Mouse (Mus musculus) liver, adult 2 months (tissue): ENCODE measurements around the gene Sipa1l1. TPM values are rescaled to one million over a fixed set of nuclear protein-coding genes. Genes with fewer than 3 reads are reported as not detected.

Source experiments
- DNase-seq: peaks from one replicate; pipeline ENCODE4 v3.0.0-alpha.2; 2011; ENCODE audit warnings: low read depth, low spot score; ENCODE audit errors: extremely low read depth
- H3K27ac ChIP-seq: fragments of 200-500 bp; replicated peaks from 2 replicates; pipeline ENCODE4 v1.5.1; 2012; ENCODE audit warnings: low read depth, mild to moderate bottlenecking, control low read depth, inconsistent platforms, low read length; ENCODE audit not compliant: insufficient read depth
- H3K27me3 ChIP-seq: fragments of 200-500 bp; 2 replicates; pipeline ENCODE4 v1.6.1; 2012; ENCODE audit warnings: mild to moderate bottlenecking, moderate library complexity, low read length, inconsistent platforms; ENCODE audit not compliant: control insufficient read depth, insufficient read depth
- H3K36me3 ChIP-seq: fragments of 200-500 bp; 2 replicates; pipeline ENCODE4 v1.6.1; 2012; ENCODE audit warnings: low read length, inconsistent platforms; ENCODE audit not compliant: control insufficient read depth, insufficient read depth
- H3K4me1 ChIP-seq: fragments of 200-500 bp; 2 replicates; pipeline ENCODE4 v1.6.1; 2011; ENCODE audit warnings: low read length; ENCODE audit not compliant: control insufficient read depth, insufficient read depth
- H3K4me3 ChIP-seq: fragments of 200-500 bp; 2 replicates; pipeline ENCODE4 v1.5.1; 2011; ENCODE audit warnings: low read depth, mild to moderate bottlenecking, control low read depth, low read length, moderate library complexity; ENCODE audit not compliant: insufficient read depth
- H3K79me2 ChIP-seq: fragments of 200-500 bp; 2 replicates; pipeline ENCODE4 v1.6.1; 2012; ENCODE audit warnings: inconsistent platforms, mild to moderate bottlenecking, low read length, moderate library complexity; ENCODE audit not compliant: control insufficient read depth, insufficient read depth
- H3K9ac ChIP-seq: fragments of 200-500 bp; 2 replicates; pipeline ENCODE4 v1.6.1; 2012; ENCODE audit warnings: low read depth, mild to moderate bottlenecking, control low read depth, inconsistent platforms, low read length
- CTCF ChIP-seq: fragments of 200-500 bp; IDR thresholded peaks from 2 replicates; pipeline ENCODE4 v1.5.1; 2011; ENCODE audit warnings: low read depth, low read length, control low read depth
- POLR2A ChIP-seq: fragments of 200-500 bp; IDR thresholded peaks from 2 replicates; pipeline ENCODE4 v1.6.1; 2011; ENCODE audit warnings: low read length, control low read depth; ENCODE audit not compliant: insufficient read depth; ENCODE audit errors: extremely low read depth
- WGBS: fragments of 180-500 bp; shearing (Covaris S2); methylation state at CpG from one replicate; pipeline ENCODE4 v1.1.7; 2018; 5-methylcytosine and 5-hydroxymethylcytosine counted together
- polyA plus RNA-seq: library from polyadenylated mRNA; depleted of rRNA; stranded (reverse); fragments of >200 nt; gene quantifications from 2 replicates; pipeline ENCODE4 v1.2.3, GENCODE M21; 2012
- total RNA-seq: library from RNA; depleted of rRNA; stranded (reverse); fragments of >200 nt; gene quantifications from 2 replicates; pipeline ENCODE4 v1.2.3, GENCODE M21; 2014

The Sipa1l1 gene
- total and polyA plus RNA-seq, 2 experiments = 10.3 to 13.7 TPM

DNA sequence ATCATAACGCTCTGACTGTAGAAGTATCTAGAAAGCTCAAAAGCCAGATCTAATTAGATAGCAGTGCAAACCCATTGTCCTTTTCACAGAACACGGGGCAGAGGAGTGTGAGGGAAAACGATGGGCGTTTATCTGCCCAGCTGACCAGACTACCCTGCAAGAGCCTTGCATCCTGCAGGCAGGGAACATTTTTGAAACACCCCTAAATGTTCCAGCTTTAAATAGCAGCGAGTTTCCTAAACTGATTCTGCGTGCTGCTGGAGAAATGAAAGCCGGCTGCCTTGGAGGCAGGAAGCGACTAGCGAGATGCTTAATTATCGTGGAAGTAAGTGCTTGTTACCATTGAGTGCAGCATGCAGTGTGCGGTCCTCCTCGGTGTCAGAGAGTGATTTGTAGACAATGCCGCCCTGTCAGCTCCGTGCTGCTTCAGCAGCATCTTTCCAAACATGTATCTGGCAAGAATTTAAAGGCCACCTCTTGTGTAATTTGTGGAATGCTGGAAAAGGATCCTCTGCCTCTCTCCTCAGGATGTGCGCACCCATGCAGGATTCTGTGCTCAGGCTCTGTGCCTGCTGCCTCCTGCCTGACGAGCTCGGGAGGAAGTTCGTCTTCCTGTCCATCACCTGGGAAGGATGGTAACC, 170.2 kb downstream of the Sipa1l1 start:
- H3K9ac ChIP-seq = no peak overlapping the region
- TF ChIP-seq POLR2A (no peak), CTCF (no peak)
- H3K4me1 ChIP-seq = peaks cover 7% of the 10 kb centered on the region; the same call in 1 of the 2 replicates
- 58% methylated on average over 18 of the region's 18 CpGs for WGBS
- H3K27me3 ChIP-seq = no peaks in the 10 kb centered on the region
- H3K79me2 ChIP-seq = peaks cover 4% of the 10 kb centered on the region; the same call in 1 of the 2 replicates
- no peak for DNase-seq
- no peak overlapping the region for H3K4me3 ChIP-seq
- no peak overlapping the region for H3K27ac ChIP-seq
- H3K36me3 ChIP-seq = no peaks in the 10 kb centered on the region

DNA sequence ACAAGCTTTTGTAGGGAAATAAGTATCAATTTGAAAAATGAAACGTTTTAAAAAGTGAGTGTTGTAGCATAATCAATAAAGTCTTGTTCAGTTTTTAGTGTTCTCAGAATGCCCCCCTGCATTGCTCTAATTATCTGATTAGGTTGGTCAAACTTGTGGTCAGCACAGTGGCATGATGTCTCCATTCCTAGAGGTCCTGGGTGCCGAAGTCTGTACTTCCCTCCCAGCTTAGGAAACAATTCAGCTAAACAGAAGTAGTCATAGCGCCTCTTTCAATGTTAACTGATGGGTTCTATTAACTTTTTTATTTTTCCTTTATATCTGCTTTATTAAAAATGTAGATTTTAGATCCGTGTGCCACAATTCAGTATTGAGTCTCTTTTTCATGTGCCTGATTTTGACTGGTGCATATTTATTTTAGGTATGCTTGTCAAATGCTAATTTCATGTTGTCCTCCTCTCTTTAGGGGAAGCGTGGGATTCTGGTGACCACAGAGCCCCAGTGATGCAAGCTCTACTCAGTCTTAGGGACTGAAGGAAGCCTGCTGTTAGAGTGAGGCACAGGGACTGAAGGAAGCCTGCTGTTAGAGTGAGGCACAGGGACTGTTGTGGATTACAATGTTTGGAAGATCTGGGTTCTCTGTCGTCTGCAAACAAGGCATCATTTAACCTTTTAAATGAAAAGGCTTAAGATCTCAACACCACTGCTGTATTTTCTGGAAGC, 171.2 kb downstream of the Sipa1l1 start:
- H3K36me3 ChIP-seq = no peaks in the 10 kb centered on the region
- WGBS = 78% methylated on average over 6 of the region's 6 CpGs
- H3K4me1 ChIP-seq = peaks cover 7% of the 10 kb centered on the region; the same call in 1 of the 2 replicates
- DNase-seq = no peak
- no peak overlapping the region for H3K9ac ChIP-seq
- no peaks in the 10 kb centered on the region for H3K27me3 ChIP-seq
- no peak for TF ChIP-seq CTCF
- no peak for TF ChIP-seq POLR2A
- H3K4me3 ChIP-seq = no peak overlapping the region
- H3K27ac ChIP-seq = no peak overlapping the region
- H3K79me2 ChIP-seq = peaks cover 4% of the 10 kb centered on the region; the same call in 1 of the 2 replicates

DNA sequence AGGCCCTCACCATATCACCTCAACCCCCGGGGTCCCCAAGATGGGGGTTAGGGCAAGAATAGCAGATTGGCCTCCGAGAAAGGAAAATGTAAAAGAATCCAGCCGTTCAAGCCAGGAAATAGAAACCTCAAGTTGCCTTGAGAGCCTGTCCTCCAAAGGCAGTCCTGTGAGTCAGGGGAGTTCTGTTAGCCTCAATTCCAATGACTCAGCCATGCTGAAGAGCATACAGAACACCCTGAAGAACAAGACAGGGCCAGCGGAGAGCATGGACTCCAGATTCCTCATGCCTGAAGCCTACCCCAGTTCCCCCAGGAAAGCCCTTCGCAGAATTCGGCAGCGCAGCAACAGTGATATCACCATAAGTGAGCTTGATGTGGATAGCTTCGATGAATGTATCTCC, 172.1 kb downstream of the Sipa1l1 start:
- no peaks in the 10 kb centered on the region for H3K36me3 ChIP-seq
- no peak overlapping the region for H3K4me3 ChIP-seq
- peaks cover 7% of the 10 kb centered on the region; the same call in 1 of the 2 replicates for H3K4me1 ChIP-seq
- no peak for DNase-seq
- peaks cover 4% of the 10 kb centered on the region; the same call in 1 of the 2 replicates for H3K79me2 ChIP-seq
- no peak overlapping the region for H3K27ac ChIP-seq
- WGBS = 97% methylated on average over 8 of the region's 8 CpGs
- no peak for TF ChIP-seq CTCF
- H3K27me3 ChIP-seq = no peaks in the 10 kb centered on the region
- no peak overlapping the region for H3K9ac ChIP-seq

DNA sequence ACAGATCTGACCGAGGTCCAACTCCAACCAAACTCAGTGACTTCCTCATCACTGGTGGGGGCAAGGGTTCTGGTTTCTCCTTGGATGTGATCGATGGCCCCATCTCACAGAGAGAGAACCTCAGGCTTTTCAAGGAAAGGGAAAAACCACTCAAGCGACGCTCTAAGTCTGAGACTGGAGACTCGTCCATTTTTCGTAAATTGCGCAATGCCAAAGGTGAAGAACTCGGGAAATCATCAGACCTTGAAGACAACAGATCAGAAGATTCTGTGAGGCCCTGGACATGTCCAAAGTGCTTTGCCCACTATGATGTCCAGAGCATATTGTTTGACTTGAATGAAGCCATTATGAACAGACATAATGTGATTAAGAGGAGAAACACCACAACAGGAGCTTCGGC, 172.6 kb downstream of the Sipa1l1 start:
- H3K4me1 ChIP-seq = peaks cover 7% of the 10 kb centered on the region; the same call in 1 of the 2 replicates
- no peaks in the 10 kb centered on the region for H3K36me3 ChIP-seq
- TF ChIP-seq POLR2A = no peak
- TF ChIP-seq CTCF = no peak
- H3K9ac ChIP-seq = no peak overlapping the region
- 99% methylated on average over 9 of the region's 9 CpGs for WGBS
- H3K27ac ChIP-seq = no peak overlapping the region
- peaks cover 4% of the 10 kb centered on the region; the same call in 1 of the 2 replicates for H3K79me2 ChIP-seq
- no peak overlapping the region for H3K4me3 ChIP-seq
- H3K27me3 ChIP-seq = no peaks in the 10 kb centered on the region
- DNase-seq = no peak

DNA sequence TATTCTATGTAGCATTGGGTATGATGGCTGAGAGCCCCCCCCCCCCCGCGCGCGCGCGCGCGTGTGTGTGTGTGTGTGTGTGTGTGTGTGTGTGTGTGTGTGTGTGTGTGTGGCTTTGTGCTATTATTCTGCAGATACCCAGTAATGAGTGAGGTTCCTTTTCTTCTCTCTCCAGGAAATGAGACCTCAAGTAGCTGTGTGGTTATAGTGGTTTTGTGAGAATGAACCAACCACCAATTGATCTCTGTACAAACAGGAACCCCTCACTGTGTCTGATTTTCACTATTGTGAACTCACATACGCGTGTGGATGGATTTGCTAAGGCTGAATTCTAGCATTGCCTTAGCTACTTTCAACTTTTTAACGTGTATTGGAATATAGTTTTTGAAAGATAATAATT, 181.0 kb downstream of the Sipa1l1 start:
- H3K27ac ChIP-seq = no peak overlapping the region
- 92% methylated on average over 11 of the region's 11 CpGs for WGBS
- DNase-seq = no peak
- peaks cover 10% of the 10 kb centered on the region for H3K79me2 ChIP-seq
- H3K9ac ChIP-seq = no peak overlapping the region
- TF ChIP-seq CTCF (no peak), POLR2A (no peak)
- H3K4me1 ChIP-seq = peaks cover 8% of the 10 kb centered on the region
- no peaks in the 10 kb centered on the region for H3K27me3 ChIP-seq
- H3K36me3 ChIP-seq = no peaks in the 10 kb centered on the region
- H3K4me3 ChIP-seq = no peak overlapping the region

DNA sequence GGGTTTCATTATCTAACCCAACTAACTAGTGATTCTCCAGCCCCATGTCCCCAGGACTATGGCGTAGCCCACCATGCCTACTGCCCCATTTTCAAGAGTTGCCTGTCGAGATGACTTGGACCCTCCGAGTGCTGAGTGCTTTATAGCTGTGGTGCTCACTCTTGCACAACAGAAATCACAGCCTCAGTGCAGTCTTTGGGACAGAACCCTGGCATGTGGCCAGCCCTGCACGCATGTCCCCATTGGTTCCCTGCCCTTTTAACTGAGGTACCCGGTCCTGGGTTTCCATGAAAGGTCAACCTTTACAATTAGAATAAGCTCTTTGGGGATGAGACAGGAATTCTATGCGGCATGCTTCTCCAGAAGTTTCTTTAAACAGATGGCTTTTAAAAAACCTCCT, 181.8 kb downstream of the Sipa1l1 start:
- WGBS = 38% methylated on average over 6 of the region's 6 CpGs
- Histone ChIP-seq H3K79me2 (peaks cover 10% of the 10 kb centered on the region), H3K9ac (no peak overlapping the region), H3K27ac (no peak overlapping the region), H3K4me3 (no peak overlapping the region), H3K36me3 (no peaks in the 10 kb centered on the region), H3K4me1 (peaks cover 8% of the 10 kb centered on the region), H3K27me3 (no peaks in the 10 kb centered on the region)
- DNase-seq = peak; percentile 63
- TF ChIP-seq CTCF = no peak
- no peak for TF ChIP-seq POLR2A
